Mouse (Mus musculus): ENCODE results near the gene Stpg2. TPM values are rescaled to one million over a fixed set of nuclear protein-coding genes. Genes with fewer than 3 reads are reported as not detected.

The Stpg2 gene
- polyA plus RNA-seq, 1 experiment from 2014 or later = not detected

Other genes starting within 250 kb of the Stpg2 start
- gene Rap1gds1, start 130.5 kb upstream of the Stpg2 start, polyA plus RNA-seq (2015; fragmentation: Nextera tagmentation; extraction: Ambion mirVana) = 51.1 and 54.0 TPM in 2 replicates

All from stomach, embryonic 15.5 days (tissue).